Mouse (Mus musculus) heart, adult 8-10 months (tissue): Measurements from ENCODE around the gene Htra3. TPM values are rescaled to one million over a fixed set of nuclear protein-coding genes. Genes with fewer than 3 reads are reported as not detected.

Experiments
- DNase-seq: peaks from one replicate; pipeline ENCODE4 v3.0.0; 2022; ENCODE audit warnings: low spot score
- total RNA-seq, 4 experiments: library from RNA; stranded (reverse); gene quantifications; 2 replicates each; pipeline ENCODE4 v1.2.4; 2022

Gene Htra3
- total RNA-seq, 4 experiments from 2014 or later = 70.4 to 85.8 (median 82.5) TPM

GRCm38 (mm10) chr5:35653743-35654395 is 25.7 kb downstream of the Htra3 start:
- peak; percentile 50 for DNase-seq

- DNase-seq = no peak
Observed at GRCm38 (mm10) chr5:35652872-35653271, 26.7 kb downstream of the Htra3 start.

GRCm38 (mm10) chr5:35652319-35652718 is 27.3 kb downstream of the Htra3 start:
- no peak for DNase-seq

- DNase-seq = no peak
Observed at GRCm38 (mm10) chr5:35648230-35648629, 31.4 kb downstream of the Htra3 start.

- DNase-seq = peak; percentile 60
Observed at GRCm38 (mm10) chr5:35647562-35647961, 32.0 kb downstream of the Htra3 start.

- peak; percentile 62 for DNase-seq
Observed at GRCm38 (mm10) chr5:35646927-35647326, 32.7 kb downstream of the Htra3 start.

- DNase-seq = no peak
Observed at GRCm38 (mm10) chr5:35645938-35646493, 33.6 kb downstream of the Htra3 start.

GRCm38 (mm10) chr5:35644082-35644481 is 35.5 kb downstream of the Htra3 start:
- DNase-seq = no peak

GRCm38 (mm10) chr5:35643401-35644048 is 36.1 kb downstream of the Htra3 start:
- no peak for DNase-seq

- no peak for DNase-seq
Observed at GRCm38 (mm10) chr5:35641961-35642584, 37.5 kb downstream of the Htra3 start.

GRCm38 (mm10) chr5:35636016-35636415 is 43.6 kb downstream of the Htra3 start:
- peak; percentile 85 for DNase-seq

GRCm38 (mm10) chr5:35632841-35633240 is 46.7 kb downstream of the Htra3 start:
- DNase-seq = peak; percentile 64

GRCm38 (mm10) chr5:35631755-35632154 is 47.8 kb downstream of the Htra3 start:
- no peak for DNase-seq

- no peak for DNase-seq
Observed at GRCm38 (mm10) chr5:35631224-35631623, 48.4 kb downstream of the Htra3 start.

- no peak for DNase-seq
Observed at GRCm38 (mm10) chr5:35630706-35631105, 48.9 kb downstream of the Htra3 start.

- DNase-seq = no peak
Observed at GRCm38 (mm10) chr5:35629333-35629732, 50.2 kb downstream of the Htra3 start.

GRCm38 (mm10) chr5:35628685-35629084 is 50.9 kb downstream of the Htra3 start:
- peak; percentile 86 for DNase-seq

GRCm38 (mm10) chr5:35627307-35627840 is 52.2 kb downstream of the Htra3 start:
- DNase-seq = no peak

- DNase-seq = no peak
Observed at GRCm38 (mm10) chr5:35626408-35626807, 53.2 kb downstream of the Htra3 start.

- DNase-seq = peak; percentile 75
Observed at GRCm38 (mm10) chr5:35624751-35625239, 54.8 kb downstream of the Htra3 start.

GRCm38 (mm10) chr5:35623831-35624230 is 55.8 kb downstream of the Htra3 start:
- no peak for DNase-seq

GRCm38 (mm10) chr5:35621114-35621513 is 58.5 kb downstream of the Htra3 start:
- no peak for DNase-seq
